Mouse (Mus musculus) hindbrain, embryonic 12.5 days (tissue): ENCODE measurements at regions not wholly inside any gene's neighbourhood (a gene's known extent, or its start where the extent isn't known, plus 50 kb on each side); places are given as distances from the start of the nearest gene placed in this dataset.

Experiments
- ATAC-seq: fragments of 200-750 bp; cut with Nextera tagmentation; 2 replicates; pipeline ENCODE4 v1.8.0; 2017; ENCODE audit warnings: moderate TSS enrichment; ENCODE audit not compliant: low FRiP score
- H3K27ac ChIP-seq: fragments of 300-500 bp; sonication (generic); 2 replicates; pipeline ENCODE4 v1.5.1; 2016; ENCODE audit warnings: mild to moderate bottlenecking
- H3K27me3 ChIP-seq: fragments of 300-500 bp; sonication (generic); 2 replicates; pipeline ENCODE4 v1.6.1; 2016; ENCODE audit warnings: mild to moderate bottlenecking
- H3K36me3 ChIP-seq: fragments of 300-500 bp; sonication (generic); 2 replicates; pipeline ENCODE4 v1.6.1; 2016; ENCODE audit warnings: mild to moderate bottlenecking
- H3K4me1 ChIP-seq: fragments of 300-500 bp; sonication (generic); 2 replicates; pipeline ENCODE4 v1.6.1; 2016
- H3K4me2 ChIP-seq: fragments of 300-500 bp; sonication (generic); replicated peaks from 2 replicates; pipeline ENCODE4 v1.6.1; 2016; ENCODE audit warnings: mild to moderate bottlenecking
- H3K4me3 ChIP-seq: fragments of 300-500 bp; sonication (generic); 2 replicates; pipeline ENCODE4 v1.5.1; 2016; ENCODE audit warnings: mild to moderate bottlenecking
- H3K9ac ChIP-seq: fragments of 300-500 bp; sonication (generic); 2 replicates; pipeline ENCODE4 v1.6.1; 2016; ENCODE audit warnings: mild to moderate bottlenecking, moderate library complexity
- H3K9me3 ChIP-seq: fragments of 300-500 bp; sonication (generic); replicated peaks from 2 replicates; pipeline ENCODE4 v1.6.1; 2016; ENCODE audit warnings: mild to moderate bottlenecking
- WGBS: fragments of 180-500 bp; shearing (Covaris S2); methylation state at CpG from one replicate; pipeline ENCODE4 v1.1.7; 2016; 5-methylcytosine and 5-hydroxymethylcytosine counted together

DNA sequence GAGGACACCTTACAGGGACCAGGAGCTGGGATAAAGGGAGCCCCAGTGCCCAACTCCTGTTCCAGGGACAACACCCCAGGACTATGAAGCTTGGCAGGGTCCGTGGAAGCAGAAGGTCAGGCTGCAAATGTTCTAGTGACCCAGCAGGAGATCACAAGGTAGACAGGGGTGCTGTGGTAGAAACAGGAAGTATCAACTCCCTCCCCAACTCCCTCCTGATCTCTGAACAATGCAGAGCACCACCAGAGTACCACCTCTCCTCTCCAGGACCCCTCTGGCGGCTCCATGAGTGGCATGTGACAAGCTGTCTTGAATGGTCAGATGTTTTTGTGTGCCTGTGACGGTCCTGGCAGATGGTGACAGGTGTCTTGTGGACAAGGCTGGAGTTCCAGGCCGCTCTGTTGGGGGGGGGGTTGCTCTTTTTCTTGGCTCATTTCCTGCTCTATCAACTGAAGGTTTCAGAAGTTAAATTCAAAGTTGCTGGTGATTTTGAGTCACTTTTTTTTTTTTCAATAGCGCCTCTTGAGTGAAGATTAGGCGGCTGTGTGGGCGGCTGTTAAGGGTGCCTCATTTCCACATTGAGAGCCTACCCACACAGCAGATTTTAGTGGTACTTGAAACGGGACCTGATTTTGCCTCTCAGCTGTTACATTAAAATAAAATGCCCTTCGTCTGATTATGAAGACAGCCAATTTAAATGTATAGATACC lies 73.1 kb upstream of the 2410004P03Rik start:
- no peaks in the 10 kb centered on the region for H3K9me3 ChIP-seq
- H3K4me2 ChIP-seq, result no peak overlapping the region
- H3K36me3 ChIP-seq, result no peaks in the 10 kb centered on the region
- H3K27me3 ChIP-seq, result no peaks in the 10 kb centered on the region
- no peak overlapping the region for H3K27ac ChIP-seq
- ATAC-seq, result no peak
- H3K4me3 ChIP-seq, result no peak overlapping the region
- no peak overlapping the region for H3K9ac ChIP-seq
- 75% methylated on average over 9 of the region's 9 CpGs for WGBS
- H3K4me1 ChIP-seq, result peaks cover 3% of the 10 kb centered on the region; the same call in 1 of the 2 replicates

DNA sequence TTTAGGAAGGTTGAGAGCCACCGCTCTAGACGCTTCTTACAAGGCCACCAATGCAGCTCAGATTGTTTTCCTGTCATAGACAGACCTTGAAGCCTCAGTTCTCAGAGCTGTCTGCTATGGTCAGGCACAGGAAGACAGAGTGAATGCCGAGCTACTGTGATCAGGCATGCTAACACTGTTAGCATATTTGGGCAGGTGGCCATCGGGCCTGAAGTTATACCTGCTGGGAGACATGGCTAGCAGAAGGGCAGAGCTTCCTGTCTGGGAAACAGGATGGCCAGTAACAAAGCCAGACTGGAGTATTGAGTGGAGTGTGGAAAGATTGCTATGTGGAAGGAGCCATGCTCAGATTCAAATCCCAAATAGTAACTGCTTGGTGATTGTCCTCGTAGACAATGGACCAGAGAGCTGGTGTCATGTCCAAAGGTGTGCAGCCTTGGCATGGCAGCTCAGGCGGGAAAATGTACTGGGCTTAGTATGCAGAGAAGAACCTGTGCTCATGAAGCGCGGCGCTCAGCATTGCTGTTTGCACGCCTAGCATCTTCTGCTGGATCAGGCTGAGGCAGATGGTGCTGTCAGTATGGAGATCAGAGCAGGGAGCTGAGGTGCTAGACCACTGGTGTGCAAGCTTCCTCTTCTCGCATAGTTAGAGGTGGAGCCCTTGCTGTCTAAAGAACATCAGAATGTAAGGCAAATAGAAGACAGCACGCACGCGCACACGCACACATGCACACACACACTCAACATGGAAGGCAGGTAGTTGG lies 60.3 kb upstream of the 2410004P03Rik start:
- Histone ChIP-seq H3K4me1 (peaks cover 7% of the 10 kb centered on the region), H3K27ac (no peak overlapping the region), H3K27me3 (no peaks in the 10 kb centered on the region), H3K9ac (no peak overlapping the region), H3K9me3 (no peaks in the 10 kb centered on the region), H3K36me3 (no peaks in the 10 kb centered on the region), H3K4me2 (no peak overlapping the region), H3K4me3 (no peak overlapping the region)
- WGBS, result 91% methylated on average over 15 of the region's 15 CpGs
- ATAC-seq, result no peak

DNA sequence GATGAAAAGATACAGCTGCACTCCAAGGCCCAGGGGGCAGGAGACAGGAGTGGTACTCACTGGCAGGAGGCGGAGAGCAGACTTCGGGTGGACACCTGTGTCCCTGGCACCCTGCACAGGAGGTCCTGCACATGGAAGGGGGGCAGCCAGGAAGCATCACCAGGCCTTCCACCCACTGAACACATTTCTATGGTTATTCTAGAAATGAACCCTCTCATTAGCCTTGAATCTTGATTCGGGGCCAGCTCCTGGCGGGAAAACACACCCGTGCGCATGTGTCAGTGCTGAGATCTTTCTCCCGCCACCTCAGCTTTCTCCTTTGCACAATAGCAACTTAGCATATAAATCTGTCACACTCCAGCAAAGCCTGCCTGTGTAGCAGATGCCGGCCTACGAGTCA lies 58.3 kb upstream of the 2410004P03Rik start:
- Histone ChIP-seq H3K4me3 (no peak overlapping the region), H3K4me2 (no peak overlapping the region), H3K4me1 (peaks cover 7% of the 10 kb centered on the region), H3K36me3 (no peaks in the 10 kb centered on the region), H3K9me3 (no peaks in the 10 kb centered on the region), H3K27me3 (no peaks in the 10 kb centered on the region), H3K9ac (no peak overlapping the region), H3K27ac (no peak overlapping the region)
- no peak for ATAC-seq
- 60% methylated on average over 9 of the region's 9 CpGs for WGBS

DNA sequence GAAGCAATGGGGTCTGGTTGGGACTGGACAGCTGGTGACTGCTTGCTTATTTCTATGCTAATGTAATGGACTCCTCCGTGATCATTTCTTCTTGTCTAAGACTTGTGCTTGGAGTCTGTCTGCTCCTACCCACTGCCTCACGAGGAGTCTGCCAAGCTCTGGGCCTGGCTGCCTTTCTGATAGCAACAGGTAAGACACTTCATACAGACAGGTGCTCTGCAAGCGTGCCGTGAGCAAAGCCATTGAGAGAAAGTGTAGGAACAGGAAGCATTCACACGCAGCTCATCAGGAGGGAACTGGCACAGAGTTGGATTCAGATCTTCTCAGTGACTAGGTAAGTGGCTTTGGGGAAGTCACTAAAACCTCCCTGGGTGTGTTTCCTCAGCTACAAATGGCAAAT lies 57.6 kb upstream of the 2410004P03Rik start:
- whole genome bisulfite sequencing, result 76% methylated on average over 5 of the region's 5 CpGs
- no peak overlapping the region for H3K27ac ChIP-seq
- H3K4me1 ChIP-seq, result peaks cover 7% of the 10 kb centered on the region
- ATAC-seq, result no peak
- no peak overlapping the region for H3K4me3 ChIP-seq
- H3K9ac ChIP-seq, result no peak overlapping the region
- no peaks in the 10 kb centered on the region for H3K36me3 ChIP-seq
- no peaks in the 10 kb centered on the region for H3K27me3 ChIP-seq
- H3K4me2 ChIP-seq, result no peak overlapping the region
- no peaks in the 10 kb centered on the region for H3K9me3 ChIP-seq

DNA sequence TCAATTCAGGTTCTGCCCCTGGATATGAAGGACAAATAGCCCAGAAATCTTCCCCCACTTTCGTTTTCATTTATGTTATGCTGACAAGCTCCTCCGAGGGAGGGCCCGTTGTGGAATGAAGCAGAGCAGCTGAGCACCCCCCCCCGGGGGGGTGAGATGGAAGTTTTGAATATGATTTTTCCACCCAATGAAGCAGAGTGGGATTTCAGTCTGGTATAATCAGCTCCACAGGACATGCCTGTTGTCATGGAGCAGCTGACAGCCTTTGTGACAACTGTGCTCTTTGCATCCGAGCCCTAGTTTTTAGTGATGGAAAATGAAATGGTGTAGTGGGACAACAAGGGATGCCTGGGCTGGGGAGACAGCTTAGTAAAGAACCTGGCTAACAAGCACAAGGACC lies 52.4 kb upstream of the 2410004P03Rik start:
- Histone ChIP-seq H3K4me1 (peaks cover 9% of the 10 kb centered on the region; the same call in 1 of the 2 replicates), H3K36me3 (no peaks in the 10 kb centered on the region), H3K4me2 (no peak overlapping the region), H3K27me3 (no peaks in the 10 kb centered on the region), H3K27ac (no peak overlapping the region), H3K9me3 (no peaks in the 10 kb centered on the region), H3K9ac (no peak overlapping the region), H3K4me3 (no peak overlapping the region)
- 44% methylated on average over 5 of the region's 5 CpGs for WGBS
- peak; percentile 46; the same call in 1 of the 2 replicates for ATAC-seq
